Mouse (Mus musculus) MEL (cell line): ENCODE measurements at regions not wholly inside any gene's neighbourhood (a gene's known extent, or its start where the extent isn't known, plus 50 kb on each side); places are given as distances from the start of the nearest gene placed in this dataset.

Source experiments
- CTCF ChIP-seq, 3 experiments: IDR thresholded peaks in 2 of 3; conservative IDR thresholded peaks in 1 of 3; 2 replicates each; pipeline ENCODE4 v1.5.1; 2011 to 2012; ENCODE audit warnings: low read length in 3 of 3, low read depth in 2 of 3, mild to moderate bottlenecking in 2 of 3, improper control_type of control experiment in 1 of 3, inconsistent platforms in 1 of 3, mixed read lengths in 1 of 3, moderate library complexity in 1 of 3; ENCODE audit not compliant: control insufficient read depth in 1 of 3, insufficient read depth in 1 of 3, poor library complexity in 1 of 3, severe bottlenecking in 1 of 3
- E2F4 ChIP-seq: IDR thresholded peaks from 2 replicates; pipeline ENCODE4 v1.6.1; 2011; ENCODE audit warnings: low read depth, low read length, improper control_type of control experiment, borderline replicate concordance
- NRF1 ChIP-seq: IDR thresholded peaks from 2 replicates; pipeline ENCODE4 v1.6.1; 2014; ENCODE audit warnings: low read depth, mild to moderate bottlenecking, inconsistent platforms, low read length, improper control_type of control experiment, moderate library complexity; ENCODE audit not compliant: poor library complexity, insufficient read depth, severe bottlenecking
- POLR2A ChIP-seq, 2 experiments: IDR thresholded peaks; 2 replicates each; pipeline ENCODE4 v1.6.1; 2011 to 2012; ENCODE audit warnings: low read length in 2 of 2, mild to moderate bottlenecking in 2 of 2, control low read depth in 1 of 2, improper control_type of control experiment in 1 of 2, low read depth in 1 of 2, moderate library complexity in 1 of 2; ENCODE audit not compliant: control insufficient read depth in 1 of 2, insufficient read depth in 1 of 2, poor library complexity in 1 of 2
- TBP ChIP-seq: IDR thresholded peaks from 2 replicates; pipeline ENCODE4 v1.8.0; 2011; ENCODE audit warnings: low read depth, low read length, improper control_type of control experiment
- ZMIZ1 ChIP-seq: IDR thresholded peaks from 2 replicates; pipeline ENCODE4 v1.6.1; 2012; ENCODE audit warnings: low read depth, mild to moderate bottlenecking, inconsistent platforms, low read length, improper control_type of control experiment, moderate library complexity

GRCm38 (mm10) chr2:148502321-148502720 lies 59.0 kb upstream of the Cd93 start:
- no peak for TF ChIP-seq POLR2A (IDR thresholded peaks at IDR 0.05; ENCODE audit: control insufficient read depth in 1 of 2, insufficient read depth in 1 of 2, low read depth in 1 of 2, low read length in 2 of 2, poor library complexity in 1 of 2)
- TF ChIP-seq E2F4 = no peak
- no peak for TF ChIP-seq CTCF (IDR thresholded peaks at IDR 0.05 in 2 of 3, conservative IDR thresholded peaks at IDR 0.05 in 1 of 3; ENCODE audit: control insufficient read depth in 1 of 3, insufficient read depth in 1 of 3, low read depth in 2 of 3, low read length in 3 of 3, poor library complexity in 1 of 3, severe bottlenecking in 1 of 3)
- no peak for TF ChIP-seq NRF1
- TF ChIP-seq TBP = no peak
- no peak for TF ChIP-seq ZMIZ1
